Mouse (Mus musculus): Measurements from ENCODE around the gene Ube2cbp.

DNA sequence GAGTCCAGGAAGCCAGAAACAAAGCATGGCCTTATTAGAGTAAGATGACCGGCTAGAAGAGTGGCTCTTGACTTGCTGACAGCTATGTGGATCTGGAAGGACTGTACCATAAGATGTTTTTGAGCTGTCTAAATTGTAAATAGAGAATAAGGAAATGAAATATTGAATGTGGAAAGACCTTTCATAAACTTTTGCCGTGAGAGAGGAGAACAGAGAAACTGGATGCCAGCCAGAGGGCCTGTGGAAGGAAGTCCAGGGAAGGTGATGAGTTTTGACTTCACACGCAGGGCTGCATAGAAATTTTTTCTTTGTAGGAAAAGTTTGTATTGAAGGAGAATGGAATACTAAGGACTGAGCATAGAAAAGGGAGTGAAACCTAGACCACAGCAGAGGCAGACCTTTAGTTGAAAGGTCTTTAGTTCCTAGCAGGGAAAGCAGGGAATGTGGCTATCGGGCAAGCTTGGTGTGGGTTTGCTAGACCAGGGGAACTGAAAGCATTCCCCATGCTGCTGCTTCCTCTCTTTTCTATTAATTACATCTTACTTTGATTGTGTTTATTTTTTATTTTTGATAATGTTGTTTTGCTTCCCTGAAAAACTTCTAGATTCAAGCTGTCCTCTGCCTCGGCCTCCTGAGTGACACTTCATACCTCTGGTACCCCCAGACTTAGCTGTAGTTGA, 13.8 kb upstream of the Ube2cbp start:
- TF ChIP-seq POLR2A (IDR thresholded peaks at IDR 0.05; ENCODE audit: extremely low read depth, insufficient read depth, low read length) (no peak), CTCF (IDR thresholded peaks at IDR 0.05; ENCODE audit: extremely low read depth, insufficient read depth, low read length) (no peak)
